Mouse (Mus musculus) ZHBTc4 (cell line): Measurements from ENCODE around the gene Kcnj9.

Source experiments
- DNase-seq: peaks from one replicate; pipeline ENCODE4 v3.0.0-alpha.2; 2011; ENCODE audit warnings: low read depth, low spot score

The Kcnj9 gene

GRCm38 (mm10) chr1:172333512-172333911 lies 4.4 kb upstream of the Kcnj9 start:
- no peak for DNase-seq

- no peak for DNase-seq
Observed at GRCm38 (mm10) chr1:172332925-172333324, 3.8 kb upstream of the Kcnj9 start.

GRCm38 (mm10) chr1:172331422-172331947 lies 2.4 kb upstream of the Kcnj9 start:
- DNase-seq: no peak

- DNase-seq: no peak
Observed at GRCm38 (mm10) chr1:172329616-172330015, 498 bp upstream of the Kcnj9 start.

- no peak for DNase-seq
Observed at GRCm38 (mm10) chr1:172328461-172328860, 657 bp downstream of the Kcnj9 start.

GRCm38 (mm10) chr1:172328041-172328440 lies 1.1 kb downstream of the Kcnj9 start:
- no peak for DNase-seq

- no peak for DNase-seq
Observed at GRCm38 (mm10) chr1:172327206-172328001, 1.7 kb downstream of the Kcnj9 start.

GRCm38 (mm10) chr1:172326684-172327083 lies 2.4 kb downstream of the Kcnj9 start:
- DNase-seq: peak; percentile 84

- DNase-seq: peak; percentile 87
Observed at GRCm38 (mm10) chr1:172325680-172326535, 3.2 kb downstream of the Kcnj9 start.

- peak; percentile 92 for DNase-seq
Observed at GRCm38 (mm10) chr1:172324725-172325124, 4.4 kb downstream of the Kcnj9 start.

GRCm38 (mm10) chr1:172323801-172324359 lies 5.2 kb downstream of the Kcnj9 start:
- DNase-seq: no peak

- DNase-seq: no peak
Observed at GRCm38 (mm10) chr1:172323298-172323697, 5.8 kb downstream of the Kcnj9 start.

- DNase-seq: no peak
Observed at GRCm38 (mm10) chr1:172322725-172323124, 6.4 kb downstream of the Kcnj9 start.

GRCm38 (mm10) chr1:172319921-172320411 lies 9.2 kb downstream of the Kcnj9 start:
- DNase-seq: peak; percentile 51

GRCm38 (mm10) chr1:172319346-172319745 lies 9.8 kb downstream of the Kcnj9 start:
- no peak for DNase-seq

GRCm38 (mm10) chr1:172318424-172319035 lies 10.6 kb downstream of the Kcnj9 start:
- DNase-seq: no peak

GRCm38 (mm10) chr1:172317946-172318345 lies 11.2 kb downstream of the Kcnj9 start:
- no peak for DNase-seq

GRCm38 (mm10) chr1:172317431-172317830 lies 11.7 kb downstream of the Kcnj9 start:
- DNase-seq: no peak

- DNase-seq: no peak
Observed at GRCm38 (mm10) chr1:172314911-172315310, 14.2 kb downstream of the Kcnj9 start.

- DNase-seq: no peak
Observed at GRCm38 (mm10) chr1:172313613-172314411, 15.3 kb downstream of the Kcnj9 start.
